Mouse (Mus musculus) urinary bladder, adult 2 months (tissue): ENCODE data around the gene Bcl10. TPM values are rescaled to one million over a fixed set of nuclear protein-coding genes. Genes with fewer than 3 reads are reported as not detected.
"Not testable (repeated sequence)": the region's sequence is repeated elsewhere in the genome, so short reads cannot be mapped to it uniquely, and the experiment has no call there.

ENCODE experiments used
- DNase-seq: peaks from one replicate; pipeline ENCODE4 v3.0.0; 2022; ENCODE audit warnings: low spot score
- polyA plus RNA-seq: library from polyadenylated mRNA; depleted of rRNA; stranded (reverse); fragments of >200 nt; gene quantifications from 2 replicates; pipeline ENCODE4 v1.2.3, GENCODE M21; 2012; rRNA removed

Gene Bcl10
- polyA plus RNA-seq, 1 experiment, result 24.3 TPM

- no peak for DNase-seq
Observed at GRCm38 (mm10) chr3:145950034-145950814, 27.6 kb downstream of the Bcl10 start.

- DNase-seq, result no peak
Observed at GRCm38 (mm10) chr3:145950815-145951130, 28.2 kb downstream of the Bcl10 start.

- no peak for DNase-seq
Observed at GRCm38 (mm10) chr3:145951287-145952165, 28.9 kb downstream of the Bcl10 start.

- DNase-seq, result no peak
Observed at GRCm38 (mm10) chr3:145952945-145953344, 30.3 kb downstream of the Bcl10 start.

- DNase-seq, result no peak
Observed at GRCm38 (mm10) chr3:145953411-145953810, 30.8 kb downstream of the Bcl10 start.

GRCm38 (mm10) chr3:145959824-145960223 lies 37.2 kb downstream of the Bcl10 start:
- no peak for DNase-seq

- DNase-seq, result no peak
Observed at GRCm38 (mm10) chr3:145962411-145962810, 39.8 kb downstream of the Bcl10 start.

- DNase-seq, result no peak
Observed at GRCm38 (mm10) chr3:145963101-145964017, 40.8 kb downstream of the Bcl10 start.

GRCm38 (mm10) chr3:145964018-145964387 lies 41.4 kb downstream of the Bcl10 start:
- DNase-seq, result no peak

GRCm38 (mm10) chr3:145964473-145964872 lies 41.9 kb downstream of the Bcl10 start:
- DNase-seq, result peak; percentile 56

GRCm38 (mm10) chr3:145965583-145965982 lies 43.0 kb downstream of the Bcl10 start:
- DNase-seq, result not testable (repeated sequence)

- DNase-seq, result no peak
Observed at GRCm38 (mm10) chr3:145966806-145967205, 44.2 kb downstream of the Bcl10 start.

GRCm38 (mm10) chr3:145969031-145969501 lies 46.5 kb downstream of the Bcl10 start:
- no peak for DNase-seq

GRCm38 (mm10) chr3:145971501-145971900 lies 48.9 kb downstream of the Bcl10 start:
- no peak for DNase-seq

- no peak for DNase-seq
Observed at GRCm38 (mm10) chr3:145974986-145975385, 52.4 kb downstream of the Bcl10 start.

Other genes with a start within 250 kb of the Bcl10 start
- 0.74 and 0.94 TPM in 2 replicates for gene Ddah1, start 164.1 kb upstream of the Bcl10 start, polyA plus RNA-seq
- gene 2410004B18Rik, start 15.2 kb downstream of the Bcl10 start, polyA plus RNA-seq, result 18.9 and 23.1 TPM in 2 replicates
- gene Syde2, start 65.1 kb downstream of the Bcl10 start, polyA plus RNA-seq, result 9.9 and 10.9 TPM in 2 replicates
- gene Wdr63, start 185.3 kb downstream of the Bcl10 start, polyA plus RNA-seq, result 0.15 and 0.25 TPM in 2 replicates
- gene Mcoln3, start 194.6 kb downstream of the Bcl10 start, polyA plus RNA-seq, result 0.01 and 0.12 TPM in 2 replicates
- gene Mcoln2, start 227.0 kb downstream of the Bcl10 start, polyA plus RNA-seq, result 1.3 TPM in 2 replicates